Mouse (Mus musculus): Measurements from ENCODE around the gene Plxnc1. TPM values are rescaled to one million over a fixed set of nuclear protein-coding genes. Genes with fewer than 3 reads are reported as not detected.

Plxnc1 gene
- total RNA-seq, 1 experiment = 1.1 TPM

- Histone ChIP-seq H3K27ac (ENCODE audit: insufficient read depth, low read depth, low read length, poor library complexity, severe bottlenecking) (no peak overlapping the region), H3K4me3 (ENCODE audit: insufficient read depth in 1 of 2, low read depth in 1 of 2, low read length in 2 of 2, poor library complexity in 1 of 2, severe bottlenecking in 1 of 2) (no peak overlapping the region), H3K9ac (ENCODE audit: insufficient read depth, low read depth, low read length, poor library complexity, severe bottlenecking) (no peak overlapping the region), H3K4me1 (ENCODE audit: control insufficient read depth in 2 of 2, insufficient read depth in 2 of 2, low read length in 2 of 2, poor library complexity in 1 of 2) (no peaks in the 10 kb centered on the region), H3K36me3 (ENCODE audit: control insufficient read depth, insufficient read depth, low read length, poor library complexity, severe bottlenecking) (no peaks in the 10 kb centered on the region), H3K9me3 (ENCODE audit: control insufficient read depth, insufficient read depth, low read depth, low read length) (no peaks in the 10 kb centered on the region)
- TF ChIP-seq ZC3H11A (IDR thresholded peaks at IDR 0.05; ENCODE audit: borderline replicate concordance, low read depth, low read length) (no peak), HCFC1 (IDR thresholded peaks at IDR 0.05; ENCODE audit: borderline replicate concordance, insufficient read depth, low read length) (no peak), MAFK (IDR thresholded peaks at IDR 0.05; ENCODE audit: insufficient read depth, low read depth, low read length) (no peak), ZNF384 (IDR thresholded peaks at IDR 0.05; ENCODE audit: low read depth, low read length) (no peak), CHD2 (IDR thresholded peaks at IDR 0.05; ENCODE audit: low read depth, low read length) (no peak)
- in situ Hi-C loops (cut with MboI; ENCODE audit: low sequenced_read_pairs in 2 of 2, unreplicated experiment in 2 of 2) = no loop called here
- no peak for DNase-seq (ENCODE audit: low read depth, low spot score)
These were observed 83.8 kb downstream of the Plxnc1 start for GRCm38 (mm10) chr10:94860870-94861269.

GRCm38 (mm10) chr10:94858277-94859033 is 86.2 kb downstream of the Plxnc1 start:
- Histone ChIP-seq H3K4me3 (ENCODE audit: insufficient read depth in 1 of 2, low read depth in 1 of 2, low read length in 2 of 2, poor library complexity in 1 of 2, severe bottlenecking in 1 of 2) (no peak overlapping the region), H3K4me1 (ENCODE audit: control insufficient read depth in 2 of 2, insufficient read depth in 2 of 2, low read length in 2 of 2, poor library complexity in 1 of 2) (no peaks in the 10 kb centered on the region), H3K9ac (ENCODE audit: insufficient read depth, low read depth, low read length, poor library complexity, severe bottlenecking) (no peak overlapping the region), H3K27ac (ENCODE audit: insufficient read depth, low read depth, low read length, poor library complexity, severe bottlenecking) (no peak overlapping the region), H3K9me3 (ENCODE audit: control insufficient read depth, insufficient read depth, low read depth, low read length) (no peaks in the 10 kb centered on the region), H3K36me3 (ENCODE audit: control insufficient read depth, insufficient read depth, low read length, poor library complexity, severe bottlenecking) (no peaks in the 10 kb centered on the region)
- no peak for DNase-seq (ENCODE audit: low read depth, low spot score)
- no peak for TF ChIP-seq ZC3H11A (IDR thresholded peaks at IDR 0.05; ENCODE audit: borderline replicate concordance, low read depth, low read length)
- TF ChIP-seq HCFC1 (IDR thresholded peaks at IDR 0.05; ENCODE audit: borderline replicate concordance, insufficient read depth, low read length) = no peak
- no peak for TF ChIP-seq ZNF384 (IDR thresholded peaks at IDR 0.05; ENCODE audit: low read depth, low read length)
- TF ChIP-seq CHD2 (IDR thresholded peaks at IDR 0.05; ENCODE audit: low read depth, low read length) = no peak
- in situ Hi-C loops (cut with MboI; ENCODE audit: low sequenced_read_pairs in 2 of 2, unreplicated experiment in 2 of 2) = no loop called here

DNA sequence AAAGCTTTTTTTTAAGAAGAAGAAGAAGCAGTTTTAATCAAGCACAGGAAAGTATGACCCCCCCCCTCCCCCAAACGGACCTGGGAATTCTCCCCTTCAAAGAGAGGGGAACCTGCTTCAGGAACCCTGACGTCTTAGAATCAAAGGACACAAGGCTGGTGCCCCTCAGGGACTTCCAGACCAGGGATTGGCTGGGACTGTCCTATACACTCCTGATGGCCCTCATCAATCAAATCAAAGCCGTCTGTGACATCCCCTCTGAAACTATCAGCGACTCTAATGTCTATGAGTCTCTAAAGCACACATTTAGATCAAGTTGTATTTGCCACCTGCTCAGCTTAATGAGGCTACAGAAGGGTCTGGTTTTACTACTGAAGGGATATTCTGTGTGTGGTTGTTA is 94.1 kb downstream of the Plxnc1 start:
- no peaks in the 10 kb centered on the region for H3K36me3 ChIP-seq (ENCODE audit: control insufficient read depth, insufficient read depth, low read length, poor library complexity, severe bottlenecking)
- no peak overlapping the region for H3K27ac ChIP-seq (ENCODE audit: insufficient read depth, low read depth, low read length, poor library complexity, severe bottlenecking)
- H3K4me3 ChIP-seq (ENCODE audit: insufficient read depth in 1 of 2, low read depth in 1 of 2, low read length in 2 of 2, poor library complexity in 1 of 2, severe bottlenecking in 1 of 2) = no peak overlapping the region
- no peak overlapping the region for H3K9ac ChIP-seq (ENCODE audit: insufficient read depth, low read depth, low read length, poor library complexity, severe bottlenecking)
- no peaks in the 10 kb centered on the region for H3K9me3 ChIP-seq (ENCODE audit: control insufficient read depth, insufficient read depth, low read depth, low read length)
- no peaks in the 10 kb centered on the region for H3K4me1 ChIP-seq (ENCODE audit: control insufficient read depth in 2 of 2, insufficient read depth in 2 of 2, low read length in 2 of 2, poor library complexity in 1 of 2)
- DNase-seq (ENCODE audit: low read depth, low spot score) = no peak
- TF ChIP-seq HCFC1 (IDR thresholded peaks at IDR 0.05; ENCODE audit: borderline replicate concordance, insufficient read depth, low read length) (no peak), ZNF384 (IDR thresholded peaks at IDR 0.05; ENCODE audit: low read depth, low read length) (no peak), MAFK (IDR thresholded peaks at IDR 0.05; ENCODE audit: insufficient read depth, low read depth, low read length) (no peak), ZC3H11A (IDR thresholded peaks at IDR 0.05; ENCODE audit: borderline replicate concordance, low read depth, low read length) (no peak), CHD2 (IDR thresholded peaks at IDR 0.05; ENCODE audit: low read depth, low read length) (no peak)
- in situ Hi-C loops (cut with MboI; ENCODE audit: low sequenced_read_pairs in 2 of 2, unreplicated experiment in 2 of 2) = no loop called here

- Histone ChIP-seq H3K9ac (ENCODE audit: insufficient read depth, low read depth, low read length, poor library complexity, severe bottlenecking) (no peak overlapping the region), H3K4me1 (ENCODE audit: control insufficient read depth in 2 of 2, insufficient read depth in 2 of 2, low read length in 2 of 2, poor library complexity in 1 of 2) (no peaks in the 10 kb centered on the region), H3K36me3 (ENCODE audit: control insufficient read depth, insufficient read depth, low read length, poor library complexity, severe bottlenecking) (no peaks in the 10 kb centered on the region), H3K9me3 (ENCODE audit: control insufficient read depth, insufficient read depth, low read depth, low read length) (no peaks in the 10 kb centered on the region), H3K27ac (ENCODE audit: insufficient read depth, low read depth, low read length, poor library complexity, severe bottlenecking) (no peak overlapping the region), H3K4me3 (ENCODE audit: insufficient read depth in 1 of 2, low read depth in 1 of 2, low read length in 2 of 2, poor library complexity in 1 of 2, severe bottlenecking in 1 of 2) (no peak overlapping the region)
- no peak for DNase-seq (ENCODE audit: low read depth, low spot score)
- TF ChIP-seq MAFK (IDR thresholded peaks at IDR 0.05; ENCODE audit: insufficient read depth, low read depth, low read length) = no peak
- TF ChIP-seq HCFC1 (IDR thresholded peaks at IDR 0.05; ENCODE audit: borderline replicate concordance, insufficient read depth, low read length) = no peak
- TF ChIP-seq ZC3H11A (IDR thresholded peaks at IDR 0.05; ENCODE audit: borderline replicate concordance, low read depth, low read length) = no peak
- no peak for TF ChIP-seq ZNF384 (IDR thresholded peaks at IDR 0.05; ENCODE audit: low read depth, low read length)
- TF ChIP-seq CHD2 (IDR thresholded peaks at IDR 0.05; ENCODE audit: low read depth, low read length) = no peak
- in situ Hi-C loops (cut with MboI; ENCODE audit: low sequenced_read_pairs in 2 of 2, unreplicated experiment in 2 of 2) = no loop called here
These were observed 94.7 kb downstream of the Plxnc1 start for GRCm38 (mm10) chr10:94849930-94850329.
